In genomic region chr10:80304458-80304857, GRCm38 (mm10) we compare ENCODE assay signal across 9 mouse cellular contexts. TPM values are rescaled to one million over a fixed set of nuclear protein-coding genes. Genes with fewer than 3 reads are reported as not detected.
DNase-seq lines count a peak whose midpoint lies in the region; ATAC-seq and TF ChIP-seq lines count a peak whose summit lies in the region.
"Had no signal": no experiment of that assay in that cellular context is flagged by ENCODE, and none has a peak within 500 bp of the region (broad histone marks: within the 10 kb centered on the region; RNA-seq: fewer than 3 reads in every experiment).

No protein-coding gene starts in this region.

- no peaks in the 10 kb centered on the region for H3K9me3 ChIP-seq in liver, embryonic 11.5 days (ENCODE audit: control insufficient read depth, low read length)
- no peaks in the 10 kb centered on the region; the same call in 1 of the 2 replicates for H3K9me3 ChIP-seq in forebrain, embryonic 10.5 days
- no peaks in the 10 kb centered on the region for H3K9me3 ChIP-seq in intestine, postnatal 0 days (ENCODE audit: control insufficient read depth)
- no peaks in the 10 kb centered on the region for H3K9me3 ChIP-seq in midbrain, embryonic 16.5 days (replicated peaks; ENCODE audit: control insufficient read depth, low read length, poor library complexity, severe bottlenecking)

- 12% methylated on average over 12 of the region's 12 CpGs for WGBS in liver, embryonic 11.5 days
- 25% methylated on average over 12 of the region's 12 CpGs for WGBS in forebrain, embryonic 10.5 days
- 21% methylated on average over 12 of the region's 12 CpGs for WGBS in intestine, postnatal 0 days
- WGBS in midbrain, embryonic 16.5 days = 46% methylated on average over 12 of the region's 12 CpGs

- no peak for DNase-seq in liver, embryonic 11.5 days (ENCODE audit: low spot score)
- DNase-seq in liver = no peak
- no peak for DNase-seq in forebrain, embryonic 10.5 days (ENCODE audit: extremely low spot score, low spot score)
- no peak for DNase-seq in urinary bladder, postnatal 25 days (ENCODE audit: low spot score)

- no peak for TF ChIP-seq CTCF in intestine, postnatal 0 days (IDR thresholded peaks at IDR 0.05; ENCODE audit: low read depth)

- no peak overlapping the region for H3K27ac ChIP-seq in liver, embryonic 11.5 days (ENCODE audit: low read depth, low read length)
- H3K27ac ChIP-seq in forebrain, embryonic 10.5 days = 0 out of 2 replicates have a peak overlapping the region, but pooled peaks have one; percentile 31
- no peak overlapping the region for H3K27ac ChIP-seq in intestine, postnatal 0 days (ENCODE audit: low read depth, low read length)
- H3K27ac ChIP-seq in midbrain, embryonic 16.5 days (ENCODE audit: low read length) = no peak overlapping the region

- H3K36me3 ChIP-seq in liver, embryonic 11.5 days (ENCODE audit: control insufficient read depth, insufficient read depth, low read length) = no peaks in the 10 kb centered on the region
- H3K36me3 ChIP-seq in forebrain, embryonic 10.5 days (replicated peaks) = peaks cover 76% of the 10 kb centered on the region
- no peaks in the 10 kb centered on the region; the same call in 1 of the 2 replicates for H3K36me3 ChIP-seq in intestine, postnatal 0 days (ENCODE audit: control insufficient read depth, insufficient read depth)
- H3K36me3 ChIP-seq in midbrain, embryonic 16.5 days (ENCODE audit: control insufficient read depth, insufficient read depth, low read length) = peaks cover 53% of the 10 kb centered on the region

- peaks cover 80% of the 10 kb centered on the region for H3K27me3 ChIP-seq in liver, embryonic 11.5 days (replicated peaks; ENCODE audit: control insufficient read depth, insufficient read depth, low read length)
- peaks cover 81% of the 10 kb centered on the region for H3K27me3 ChIP-seq in forebrain, embryonic 10.5 days (ENCODE audit: poor library complexity, severe bottlenecking)
- H3K27me3 ChIP-seq in intestine, postnatal 0 days (replicated peaks; ENCODE audit: control insufficient read depth, insufficient read depth, low read length) = peaks cover 55% of the 10 kb centered on the region
- no peaks in the 10 kb centered on the region for H3K27me3 ChIP-seq in midbrain, embryonic 16.5 days (ENCODE audit: control insufficient read depth, insufficient read depth, low read depth, low read length)

- H3K9ac ChIP-seq in liver, embryonic 11.5 days (ENCODE audit: low read depth, low read length) = no peak overlapping the region
- no peak overlapping the region for H3K9ac ChIP-seq in intestine, postnatal 0 days (ENCODE audit: low read depth, low read length)
- peak overlapping the region; percentile 32; the same call in 1 of the 2 replicates for H3K9ac ChIP-seq in midbrain, embryonic 16.5 days (ENCODE audit: low read depth, low read length)

- H3K4me2 ChIP-seq in liver, embryonic 11.5 days = peak overlapping the region; percentile 70
- H3K4me2 ChIP-seq in intestine, postnatal 0 days (replicated peaks; ENCODE audit: low read depth) = peak overlapping the region; percentile 45; the same call in 1 of the 2 replicates
- H3K4me2 ChIP-seq in midbrain, embryonic 16.5 days (ENCODE audit: low read length) = peak overlapping the region; percentile 20; the same call in 1 of the 2 replicates

- ATAC-seq in liver, embryonic 11.5 days (replicated peaks; ENCODE audit: low FRiP score) = peak; percentile 27; the same call in 1 of the 2 replicates
- ATAC-seq in intestine, postnatal 0 days = 0 out of 2 replicates have a peak, but pooled peaks have one; percentile 6
- no peak for ATAC-seq in midbrain, embryonic 16.5 days
- no peak for ATAC-seq in CD4-positive, CD25-positive, alpha-beta regulatory T cell, adult 4 months
- ATAC-seq in monocyte, adult 5-6 weeks (replicated peaks; ENCODE audit: insufficient number of reproducible peaks, low FRiP score, low TSS enrichment, poor library complexity, severe bottlenecking) = no peak

- peaks cover 3% of the 10 kb centered on the region; the same call in 1 of the 2 replicates for H3K4me1 ChIP-seq in liver, embryonic 11.5 days (replicated peaks; ENCODE audit: control insufficient read depth, insufficient read depth, low read length)
- peaks cover 44% of the 10 kb centered on the region for H3K4me1 ChIP-seq in forebrain, embryonic 10.5 days
- no peaks in the 10 kb centered on the region for H3K4me1 ChIP-seq in intestine, postnatal 0 days (replicated peaks; ENCODE audit: control insufficient read depth, insufficient read depth, low read length)
- peaks cover 37% of the 10 kb centered on the region for H3K4me1 ChIP-seq in midbrain, embryonic 16.5 days (ENCODE audit: control insufficient read depth, insufficient read depth, low read length)

- H3K4me3 ChIP-seq in liver, embryonic 11.5 days (ENCODE audit: low read depth, low read length) = peak overlapping the region; percentile 37
- peak overlapping the region; percentile 29 for H3K4me3 ChIP-seq in forebrain, embryonic 10.5 days
- no peak overlapping the region; the same call in 1 of the 2 replicates for H3K4me3 ChIP-seq in intestine, postnatal 0 days (ENCODE audit: low read depth, low read length)
- no peak overlapping the region for H3K4me3 ChIP-seq in midbrain, embryonic 16.5 days (ENCODE audit: low read depth, low read length)

RNA-seq across cellular contexts. Expression of gene Apc2, which starts 8.7 kb away (rescaled TPM):
- polyA plus RNA-seq in liver, embryonic 11.5 days (2014; fragmentation: Nextera tagmentation; extraction: Ambion mirVana) = 0.30 and 0.45 TPM in 2 replicates
- polyA plus RNA-seq in forebrain, embryonic 10.5 days (2016; fragmentation: Nextera tagmentation; extraction: Ambion mirVana) = 19.4 and 27.0 TPM in 2 replicates
- polyA plus RNA-seq in intestine, postnatal 0 days (2015; fragmentation: Nextera tagmentation; extraction: Ambion mirVana) = 1.1 and 1.6 TPM in 2 replicates
- 172 and 205 TPM in 2 replicates for polyA plus RNA-seq in midbrain, embryonic 16.5 days (2015; fragmentation: Nextera tagmentation; extraction: Ambion mirVana)
- under 1 TPM in 1 of 2 experiments, not detected in 1; 0.16 TPM for polyA plus RNA-seq in CD4-positive, CD25-positive, alpha-beta regulatory T cell, adult 4 months (2017; shearing (Covaris generic))
- total RNA-seq in monocyte, adult 5-6 weeks (2017) = 2.3 TPM in 1 of 3 replicates, not detected in the others

RNA-seq across cellular contexts. Expression of gene Rps15, which starts 12.2 kb away (rescaled TPM):
- 1,270 and 1,408 TPM in 2 replicates for polyA plus RNA-seq in liver, embryonic 11.5 days (2014; fragmentation: Nextera tagmentation; extraction: Ambion mirVana)
- 1,138 and 1,144 TPM in 2 replicates for polyA plus RNA-seq in forebrain, embryonic 10.5 days (2016; fragmentation: Nextera tagmentation; extraction: Ambion mirVana)
- polyA plus RNA-seq in intestine, postnatal 0 days (2015; fragmentation: Nextera tagmentation; extraction: Ambion mirVana) = 708 and 727 TPM in 2 replicates
- polyA plus RNA-seq in midbrain, embryonic 16.5 days (2015; fragmentation: Nextera tagmentation; extraction: Ambion mirVana) = 465 and 476 TPM in 2 replicates
- polyA plus RNA-seq in CD4-positive, CD25-positive, alpha-beta regulatory T cell, adult 4 months (2017; shearing (Covaris generic)) = 1,000 to 10,000 TPM; 1,622 to 1,794 TPM
- total RNA-seq in monocyte, adult 5-6 weeks (2017) = 1,267 to 1,604 TPM (median 1,393 TPM) in 3 replicates

RNA-seq across cellular contexts. Expression of gene 2310011J03Rik, which starts 15.9 kb away (rescaled TPM):
- polyA plus RNA-seq in liver, embryonic 11.5 days (2014; fragmentation: Nextera tagmentation; extraction: Ambion mirVana) = 46.2 and 47.8 TPM in 2 replicates
- polyA plus RNA-seq in forebrain, embryonic 10.5 days (2016; fragmentation: Nextera tagmentation; extraction: Ambion mirVana) = 56.4 and 60.2 TPM in 2 replicates
- 85.2 and 87.6 TPM in 2 replicates for polyA plus RNA-seq in intestine, postnatal 0 days (2015; fragmentation: Nextera tagmentation; extraction: Ambion mirVana)
- polyA plus RNA-seq in midbrain, embryonic 16.5 days (2015; fragmentation: Nextera tagmentation; extraction: Ambion mirVana) = 21.9 and 26.7 TPM in 2 replicates
- 10 to 100 TPM; 47.1 to 59.9 TPM for polyA plus RNA-seq in CD4-positive, CD25-positive, alpha-beta regulatory T cell, adult 4 months (2017; shearing (Covaris generic))
- total RNA-seq in monocyte, adult 5-6 weeks (2017) = 23.5 to 28.1 TPM (median 27.6 TPM) in 3 replicates

RNA-seq across cellular contexts. Expression of gene Pcsk4, which starts 24.8 kb away (rescaled TPM):
- 12.6 and 12.8 TPM in 2 replicates for polyA plus RNA-seq in liver, embryonic 11.5 days (2014; fragmentation: Nextera tagmentation; extraction: Ambion mirVana)
- 5.7 and 6.7 TPM in 2 replicates for polyA plus RNA-seq in forebrain, embryonic 10.5 days (2016; fragmentation: Nextera tagmentation; extraction: Ambion mirVana)
- 13.1 and 18.8 TPM in 2 replicates for polyA plus RNA-seq in intestine, postnatal 0 days (2015; fragmentation: Nextera tagmentation; extraction: Ambion mirVana)
- polyA plus RNA-seq in midbrain, embryonic 16.5 days (2015; fragmentation: Nextera tagmentation; extraction: Ambion mirVana) = 5.6 and 6.5 TPM in 2 replicates
- polyA plus RNA-seq in CD4-positive, CD25-positive, alpha-beta regulatory T cell, adult 4 months (2017; shearing (Covaris generic)) = 10 to 100 TPM; 11.9 to 12.3 TPM
- total RNA-seq in monocyte, adult 5-6 weeks (2017) = 0.57 TPM in 1 of 3 replicates, not detected in the others
- total RNA-seq: neutrophil, adult 5-6 weeks had no signal

RNA-seq across cellular contexts. Expression of gene Reep6, which starts 25.3 kb away (rescaled TPM):
- polyA plus RNA-seq in liver, embryonic 11.5 days (2014; fragmentation: Nextera tagmentation; extraction: Ambion mirVana) = 74.3 and 76.1 TPM in 2 replicates
- 7.7 and 9.1 TPM in 2 replicates for polyA plus RNA-seq in forebrain, embryonic 10.5 days (2016; fragmentation: Nextera tagmentation; extraction: Ambion mirVana)
- 261 and 282 TPM in 2 replicates for polyA plus RNA-seq in intestine, postnatal 0 days (2015; fragmentation: Nextera tagmentation; extraction: Ambion mirVana)
- 6.0 and 8.6 TPM in 2 replicates for polyA plus RNA-seq in midbrain, embryonic 16.5 days (2015; fragmentation: Nextera tagmentation; extraction: Ambion mirVana)
- under 1 TPM in 1 of 2 experiments, not detected in 1; 0.51 TPM for polyA plus RNA-seq in CD4-positive, CD25-positive, alpha-beta regulatory T cell, adult 4 months (2017; shearing (Covaris generic))
- total RNA-seq in monocyte, adult 5-6 weeks (2017) = not detected in 3 replicates
- total RNA-seq: neutrophil, adult 5-6 weeks had no signal

Comparison
In these comparisons a context has a peak if more than half of its experiments do, and no peak if none do; other contexts are left out.
1. ATAC-seq: peak in liver, embryonic 11.5 days (single experiment) and intestine, postnatal 0 days (single experiment); none in midbrain, embryonic 16.5 days (single experiment), CD4-positive, CD25-positive, alpha-beta regulatory T cell, adult 4 months (single experiment) and monocyte, adult 5-6 weeks (single experiment).
2. H3K4me2 ChIP-seq: peak in every context shown above with its lines; median percentile 70 in liver, embryonic 11.5 days; 45 in intestine, postnatal 0 days; 20 in midbrain, embryonic 16.5 days.
3. H3K4me3 ChIP-seq: peak in liver, embryonic 11.5 days (single experiment) and forebrain, embryonic 10.5 days (single experiment); none in intestine, postnatal 0 days (single experiment) and midbrain, embryonic 16.5 days (single experiment).